Comparison of ENCODE assay signal across 13 mouse cellular contexts in genomic region chr8:88488391-88488829, GRCm38 (mm10). TPM values are rescaled to one million over a fixed set of nuclear protein-coding genes. Genes with fewer than 3 reads are reported as not detected.
DNase-seq lines count a peak whose midpoint lies in the region; ATAC-seq and TF ChIP-seq lines count a peak whose summit lies in the region.
"Had no signal": no experiment of that assay in that cellular context is flagged by ENCODE, and none has a peak within 500 bp of the region (broad histone marks: within the 10 kb centered on the region; RNA-seq: fewer than 3 reads in every experiment).

No protein-coding gene starts in this region.

- H3K9ac ChIP-seq in stomach, embryonic 14.5 days (replicated peaks; ENCODE audit: low read depth, low read length), result no peak overlapping the region
- H3K9ac ChIP-seq in stomach, postnatal 0 days (ENCODE audit: low read length), result no peak overlapping the region
- H3K9ac ChIP-seq in intestine, embryonic 15.5 days, result no peak overlapping the region

- H3K27ac ChIP-seq in heart, embryonic 10.5 days, result peak overlapping the region; percentile 81
- no peak overlapping the region for H3K27ac ChIP-seq in stomach, embryonic 14.5 days (ENCODE audit: low read length)
- H3K27ac ChIP-seq in stomach, postnatal 0 days (replicated peaks), result no peak overlapping the region
- H3K27ac ChIP-seq in intestine, embryonic 15.5 days, result no peak overlapping the region
- H3K27ac ChIP-seq: left cerebral cortex, adult 2 months had no signal

- 2% methylated on average over 5 of the region's 5 CpGs for WGBS in heart, embryonic 10.5 days
- WGBS in stomach, embryonic 14.5 days, result 16% methylated on average over 5 of the region's 5 CpGs
- 20% methylated on average over 5 of the region's 5 CpGs for whole genome bisulfite sequencing in stomach, postnatal 0 days
- 17% methylated on average over 5 of the region's 5 CpGs for WGBS in intestine, embryonic 15.5 days

- TF ChIP-seq EP300 in stomach, postnatal 0 days (optimal IDR thresholded peaks at IDR 0.05), result no peak

- no peaks in the 10 kb centered on the region for H3K27me3 ChIP-seq in heart, embryonic 10.5 days (ENCODE audit: insufficient read depth, poor library complexity, severe bottlenecking)
- H3K27me3 ChIP-seq in stomach, embryonic 14.5 days (ENCODE audit: control insufficient read depth, insufficient read depth, low read length), result no peaks in the 10 kb centered on the region
- H3K27me3 ChIP-seq in stomach, postnatal 0 days (ENCODE audit: control insufficient read depth, insufficient read depth, low read length), result no peaks in the 10 kb centered on the region
- H3K27me3 ChIP-seq in intestine, embryonic 15.5 days (replicated peaks), result no peaks in the 10 kb centered on the region

- H3K4me3 ChIP-seq in heart, embryonic 10.5 days, result peak overlapping the region; percentile 0
- H3K4me3 ChIP-seq in stomach, embryonic 14.5 days (ENCODE audit: low read depth, low read length), result no peak overlapping the region
- no peak overlapping the region for H3K4me3 ChIP-seq in stomach, postnatal 0 days (ENCODE audit: low read depth, low read length)
- no peak overlapping the region for H3K4me3 ChIP-seq in intestine, embryonic 15.5 days (replicated peaks)
- H3K4me3 ChIP-seq: left cerebral cortex, adult 2 months had no signal

- ATAC-seq in stomach, embryonic 14.5 days (ENCODE audit: insufficient number of reproducible peaks, insufficient read depth, low FRiP score, low read depth), result 0 out of 2 replicates have a peak, but pooled peaks have one; percentile 58
- no peak for ATAC-seq in stomach, postnatal 0 days (ENCODE audit: low FRiP score, low TSS enrichment)
- peak; percentile 41; the same call in 1 of the 2 replicates for ATAC-seq in intestine, embryonic 15.5 days

- intact Hi-C loops in heart, postnatal 10 days (cut with DNase I), result no loop called here

- H3K4me1 ChIP-seq in heart, embryonic 10.5 days, result peaks cover 25% of the 10 kb centered on the region
- peaks cover 7% of the 10 kb centered on the region; the same call in 1 of the 2 replicates for H3K4me1 ChIP-seq in stomach, embryonic 14.5 days (ENCODE audit: control insufficient read depth, insufficient read depth, low read length)
- H3K4me1 ChIP-seq in stomach, postnatal 0 days (replicated peaks; ENCODE audit: control insufficient read depth, insufficient read depth), result 0 out of 2 replicates have a peak, but pooled peaks cover 2% of the 10 kb centered on the region
- H3K4me1 ChIP-seq in intestine, embryonic 15.5 days (replicated peaks), result peaks cover 7% of the 10 kb centered on the region

- H3K4me2 ChIP-seq in stomach, embryonic 14.5 days (replicated peaks; ENCODE audit: low read depth, low read length), result no peak overlapping the region
- H3K4me2 ChIP-seq in stomach, postnatal 0 days (replicated peaks; ENCODE audit: low read depth), result no peak overlapping the region
- no peak overlapping the region for H3K4me2 ChIP-seq in intestine, embryonic 15.5 days (replicated peaks)

- no peaks in the 10 kb centered on the region for H3K36me3 ChIP-seq in heart, embryonic 10.5 days
- H3K36me3 ChIP-seq in stomach, embryonic 14.5 days (ENCODE audit: control insufficient read depth, insufficient read depth, low read length), result no peaks in the 10 kb centered on the region
- no peaks in the 10 kb centered on the region for H3K36me3 ChIP-seq in stomach, postnatal 0 days (ENCODE audit: control insufficient read depth, insufficient read depth, low read length)
- no peaks in the 10 kb centered on the region for H3K36me3 ChIP-seq in intestine, embryonic 15.5 days

- H3K9me3 ChIP-seq in heart, embryonic 10.5 days, result no peaks in the 10 kb centered on the region
- H3K9me3 ChIP-seq in stomach, embryonic 14.5 days (ENCODE audit: control insufficient read depth, low read depth, low read length), result no peaks in the 10 kb centered on the region
- H3K9me3 ChIP-seq in stomach, postnatal 0 days (ENCODE audit: control insufficient read depth, low read length), result no peaks in the 10 kb centered on the region
- H3K9me3 ChIP-seq in intestine, embryonic 15.5 days, result no peaks in the 10 kb centered on the region

- TF ChIP-seq CTCF in stomach, postnatal 0 days (IDR thresholded peaks at IDR 0.05; ENCODE audit: low read depth), result no peak

- DNase-seq in heart, embryonic 10.5 days (ENCODE audit: low spot score), result no peak
- no peak for DNase-seq in heart, postnatal 10 days
- DNase-seq in stomach, postnatal 0 days (ENCODE audit: low spot score), result no peak
- DNase-seq in thymus, postnatal 4 days, result peak; percentile 58
- DNase-seq in urinary bladder, postnatal 14 days (ENCODE audit: low spot score), result no peak
- DNase-seq in ovary, adult 18-20 months (ENCODE audit: low spot score), result no peak
- DNase-seq: cerebellum, adult 11-12 months; heart, postnatal 4 days; right cerebral cortex, postnatal 14 days had no signal

RNA-seq across cellular contexts. Expression of gene Nkd1, which starts 32.7 kb away (rescaled TPM):
- polyA plus RNA-seq in heart, embryonic 10.5 days (2016; fragmentation: Nextera tagmentation; extraction: Ambion mirVana), result 21.9 and 38.0 TPM in 2 replicates
- 1 to 10 TPM; 5.1 to 5.4 TPM for total RNA-seq in heart, postnatal 10 days (2021)
- 31.2 and 33.7 TPM in 2 replicates for polyA plus RNA-seq in stomach, embryonic 14.5 days (2014; fragmentation: Nextera tagmentation; extraction: Ambion mirVana)
- polyA plus RNA-seq in stomach, postnatal 0 days (2015; fragmentation: Nextera tagmentation; extraction: Ambion mirVana), result 57.4 and 58.8 TPM in 2 replicates
- 33.1 and 34.9 TPM in 2 replicates for polyA plus RNA-seq in intestine, embryonic 15.5 days (2015; fragmentation: Nextera tagmentation; extraction: Ambion mirVana)
- polyA plus RNA-seq: C2C12 had no signal
